Mouse (Mus musculus): ENCODE measurements around the gene Tm4sf5. TPM values are rescaled to one million over a fixed set of nuclear protein-coding genes. Genes with fewer than 3 reads are reported as not detected.
"Not testable (repeated sequence)": the region's sequence is repeated elsewhere in the genome, so short reads cannot be mapped to it uniquely, and the experiment has no call there.

The Tm4sf5 gene
- polyA plus RNA-seq, 1 experiment from 2014 or later, result 65.0 TPM

DNA sequence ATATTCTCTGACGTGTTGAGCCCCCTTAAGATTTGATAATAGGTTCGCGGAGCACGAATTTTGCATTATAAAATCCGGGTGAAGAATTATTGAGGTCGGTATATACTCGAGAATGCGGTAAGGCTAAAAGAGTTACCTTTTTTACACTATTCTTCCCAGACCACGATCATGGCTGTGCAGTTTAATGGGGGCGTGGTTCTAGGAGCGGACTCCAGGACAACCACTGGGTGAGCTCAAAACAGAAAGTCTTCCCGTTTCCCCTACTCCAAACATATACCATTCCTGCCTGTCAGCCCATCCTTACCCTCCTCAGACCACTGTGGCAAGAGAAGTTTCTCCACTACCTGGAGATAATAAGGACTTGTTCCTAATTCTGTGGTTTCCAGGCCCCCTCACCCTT, 20.7 kb downstream of the Tm4sf5 start:
- ATAC-seq (ENCODE audit: insufficient read depth, low FRiP score, low read depth), result no peak
- Histone ChIP-seq H3K4me2 (peak overlapping the region; percentile 74), H3K4me1 (peaks cover 11% of the 10 kb centered on the region), H3K9me3 (no peaks in the 10 kb centered on the region), H3K27ac (no peak overlapping the region), H3K4me3 (replicated peaks) (peak overlapping the region; percentile 75), H3K9ac (peak overlapping the region; percentile 56; the same call in 1 of the 2 replicates), H3K27me3 (replicated peaks) (no peaks in the 10 kb centered on the region), H3K36me3 (peaks cover 22% of the 10 kb centered on the region)
- WGBS, result 4% methylated on average over 12 of the region's 12 CpGs

DNA sequence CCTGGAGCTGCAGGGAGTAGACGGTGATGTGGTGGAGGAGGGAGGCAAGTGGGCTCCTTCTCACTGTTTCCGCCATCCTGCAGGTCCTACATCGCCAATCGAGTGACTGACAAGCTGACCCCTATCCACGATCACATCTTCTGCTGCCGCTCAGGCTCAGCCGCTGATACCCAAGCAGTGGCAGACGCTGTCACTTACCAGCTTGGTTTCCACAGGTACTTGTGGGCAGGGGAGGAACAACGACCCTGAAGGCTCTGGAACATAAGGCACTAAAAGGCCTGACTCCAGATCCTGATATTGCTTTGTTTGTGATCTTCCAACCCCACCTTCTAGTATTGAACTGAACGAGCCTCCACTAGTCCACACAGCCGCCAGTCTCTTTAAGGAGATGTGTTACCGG, 21.2 kb downstream of the Tm4sf5 start:
- H3K27ac ChIP-seq, result no peak overlapping the region
- H3K4me3 ChIP-seq (replicated peaks), result peak overlapping the region; percentile 75
- no peaks in the 10 kb centered on the region for H3K9me3 ChIP-seq
- no peak for ATAC-seq (ENCODE audit: insufficient read depth, low FRiP score, low read depth)
- peaks cover 22% of the 10 kb centered on the region for H3K36me3 ChIP-seq
- 83% methylated on average over 12 of the region's 12 CpGs for WGBS
- peak overlapping the region; percentile 74 for H3K4me2 ChIP-seq
- no peaks in the 10 kb centered on the region for H3K27me3 ChIP-seq (replicated peaks)
- H3K4me1 ChIP-seq, result peaks cover 11% of the 10 kb centered on the region
- H3K9ac ChIP-seq, result peak overlapping the region; percentile 56; the same call in 1 of the 2 replicates

DNA sequence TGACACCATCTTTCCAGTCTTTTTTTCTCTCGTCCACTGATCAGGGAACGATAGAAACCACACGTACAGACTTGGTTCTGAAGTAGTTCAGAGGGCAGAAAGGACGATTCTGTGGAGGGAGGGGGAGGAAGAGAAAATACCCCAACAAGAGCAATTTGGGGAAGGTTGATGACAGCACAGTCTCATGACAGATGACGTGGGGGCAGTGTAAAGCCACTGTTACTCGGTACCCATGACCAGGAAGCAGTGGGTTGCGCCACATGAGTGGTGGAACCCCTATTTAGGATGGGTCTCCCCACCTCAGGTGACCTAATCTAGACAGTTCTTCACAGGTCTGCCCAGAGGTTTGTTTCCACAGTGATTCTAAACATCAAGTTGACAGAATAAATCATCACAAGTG, 23.6 kb downstream of the Tm4sf5 start:
- H3K4me3 ChIP-seq (replicated peaks), result no peak overlapping the region
- no peak for ATAC-seq (ENCODE audit: insufficient read depth, low FRiP score, low read depth)
- no peaks in the 10 kb centered on the region for H3K9me3 ChIP-seq
- H3K9ac ChIP-seq, result no peak overlapping the region
- H3K36me3 ChIP-seq, result peaks cover 22% of the 10 kb centered on the region
- H3K4me1 ChIP-seq, result peaks cover 11% of the 10 kb centered on the region
- WGBS, result 82% methylated on average over 7 of the region's 7 CpGs
- H3K27ac ChIP-seq, result no peak overlapping the region
- H3K27me3 ChIP-seq (replicated peaks), result no peaks in the 10 kb centered on the region
- H3K4me2 ChIP-seq, result no peak overlapping the region

GRCm38 (mm10) chr11:70531065-70531464, 26.0 kb downstream of the Tm4sf5 start:
- H3K36me3 ChIP-seq, result peaks cover 22% of the 10 kb centered on the region
- not testable (repeated sequence) for H3K27ac ChIP-seq; ATAC-seq (ENCODE audit: insufficient read depth, low FRiP score, low read depth); H3K27me3 ChIP-seq (replicated peaks); H3K4me2 ChIP-seq; H3K9ac ChIP-seq; H3K4me1 ChIP-seq; H3K9me3 ChIP-seq; H3K4me3 ChIP-seq (replicated peaks)
- 70% methylated on average over 2 of the region's 2 CpGs for WGBS

- no peaks in the 10 kb centered on the region for H3K9me3 ChIP-seq
- peaks cover 7% of the 10 kb centered on the region for H3K36me3 ChIP-seq
- 80% methylated on average over 6 of the region's 6 CpGs for WGBS
- H3K4me1 ChIP-seq, result no peaks in the 10 kb centered on the region
- no peak within 1 kb of the TSS for H3K9ac ChIP-seq
- no peak within 1 kb of the TSS for H3K27ac ChIP-seq
- no peak for ATAC-seq (ENCODE audit: insufficient read depth, low FRiP score, low read depth)
- H3K27me3 ChIP-seq (replicated peaks), result no peaks in the 10 kb centered on the region
- no peak within 1 kb of the TSS for H3K4me3 ChIP-seq (replicated peaks)
- no peak within 1 kb of the TSS for H3K4me2 ChIP-seq
Observed at GRCm38 (mm10) chr11:70532839-70533238, 27.8 kb downstream of the Tm4sf5 start, which contains the start of gene Gm40193. Gene Gm40193 (minus strand): TSS chr11:70532939.

DNA sequence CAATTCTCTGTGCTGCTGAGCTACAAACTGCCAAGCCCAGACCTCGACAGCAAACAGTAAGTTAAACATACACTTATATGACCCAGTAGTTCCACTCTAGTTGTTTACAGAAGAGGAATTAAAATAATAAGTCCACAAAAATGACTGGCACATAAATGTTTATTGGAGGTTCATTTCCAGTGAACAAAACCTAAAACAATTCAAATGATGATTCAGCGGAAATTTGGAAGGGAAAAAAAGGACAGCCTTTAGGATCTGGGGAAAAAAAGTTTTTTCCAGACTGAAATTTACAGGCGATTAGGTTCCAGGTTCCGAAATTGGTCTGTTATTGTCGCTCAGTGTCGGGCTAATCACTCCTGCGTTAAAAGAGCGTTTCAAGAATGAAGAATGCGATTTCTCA, 34.4 kb downstream of the Tm4sf5 start:
- Histone ChIP-seq H3K9me3 (no peaks in the 10 kb centered on the region), H3K4me3 (replicated peaks) (peak overlapping the region; percentile 60), H3K4me2 (peak overlapping the region; percentile 72), H3K36me3 (no peaks in the 10 kb centered on the region), H3K27me3 (replicated peaks) (no peaks in the 10 kb centered on the region), H3K9ac (peak overlapping the region; percentile 55; the same call in 1 of the 2 replicates), H3K27ac (peak overlapping the region; percentile 74; the same call in 1 of the 2 replicates), H3K4me1 (peaks cover 9% of the 10 kb centered on the region; the same call in 1 of the 2 replicates)
- ATAC-seq (ENCODE audit: insufficient read depth, low FRiP score, low read depth), result no peak
- 13% methylated on average over 9 of the region's 9 CpGs for WGBS

- peak; percentile 97 for ATAC-seq (ENCODE audit: insufficient read depth, low FRiP score, low read depth)
- no peaks in the 10 kb centered on the region for H3K27me3 ChIP-seq (replicated peaks)
- H3K27ac ChIP-seq, result peak within 1 kb of the TSS; percentile 74
- H3K36me3 ChIP-seq, result no peaks in the 10 kb centered on the region
- no peaks in the 10 kb centered on the region for H3K9me3 ChIP-seq
- under 1% methylated on average over 65 of the region's 65 CpGs for WGBS
- peak within 1 kb of the TSS; percentile 72 for H3K4me2 ChIP-seq
- H3K9ac ChIP-seq, result peak within 1 kb of the TSS; percentile 55; the same call in 1 of the 2 replicates
- peak within 1 kb of the TSS; percentile 60 for H3K4me3 ChIP-seq (replicated peaks)
- peaks cover 9% of the 10 kb centered on the region; the same call in 1 of the 2 replicates for H3K4me1 ChIP-seq
Observed at GRCm38 (mm10) chr11:70539877-70540587, 35.0 kb downstream of the Tm4sf5 start, which contains the start of gene Pld2. Gene Pld2 (plus strand): TSS chr11:70540064.

GRCm38 (mm10) chr11:70540928-70541327, 35.9 kb downstream of the Tm4sf5 start:
- no peak overlapping the region for H3K9ac ChIP-seq
- H3K4me3 ChIP-seq (replicated peaks), result peak overlapping the region; percentile 60
- no peaks in the 10 kb centered on the region for H3K9me3 ChIP-seq
- H3K4me1 ChIP-seq, result peaks cover 9% of the 10 kb centered on the region; the same call in 1 of the 2 replicates
- no peaks in the 10 kb centered on the region for H3K36me3 ChIP-seq
- peak overlapping the region; percentile 72 for H3K4me2 ChIP-seq
- no peak overlapping the region for H3K27ac ChIP-seq
- H3K27me3 ChIP-seq (replicated peaks), result no peaks in the 10 kb centered on the region
- WGBS, result 86% methylated on average over 7 of the region's 7 CpGs
- no peak for ATAC-seq (ENCODE audit: insufficient read depth, low FRiP score, low read depth)

- Histone ChIP-seq H3K9ac (no peak overlapping the region), H3K27ac (no peak overlapping the region), H3K9me3 (no peaks in the 10 kb centered on the region), H3K4me3 (replicated peaks) (0 out of 2 replicates have a peak overlapping the region, but pooled peaks have one; percentile 60), H3K4me2 (peak overlapping the region; percentile 72; the same call in 1 of the 2 replicates), H3K4me1 (peaks cover 9% of the 10 kb centered on the region; the same call in 1 of the 2 replicates), H3K36me3 (no peaks in the 10 kb centered on the region), H3K27me3 (replicated peaks) (no peaks in the 10 kb centered on the region)
- 70% methylated on average over 5 of the region's 5 CpGs for WGBS
- no peak for ATAC-seq (ENCODE audit: insufficient read depth, low FRiP score, low read depth)
Observed at GRCm38 (mm10) chr11:70541415-70541814, 36.4 kb downstream of the Tm4sf5 start.

DNA sequence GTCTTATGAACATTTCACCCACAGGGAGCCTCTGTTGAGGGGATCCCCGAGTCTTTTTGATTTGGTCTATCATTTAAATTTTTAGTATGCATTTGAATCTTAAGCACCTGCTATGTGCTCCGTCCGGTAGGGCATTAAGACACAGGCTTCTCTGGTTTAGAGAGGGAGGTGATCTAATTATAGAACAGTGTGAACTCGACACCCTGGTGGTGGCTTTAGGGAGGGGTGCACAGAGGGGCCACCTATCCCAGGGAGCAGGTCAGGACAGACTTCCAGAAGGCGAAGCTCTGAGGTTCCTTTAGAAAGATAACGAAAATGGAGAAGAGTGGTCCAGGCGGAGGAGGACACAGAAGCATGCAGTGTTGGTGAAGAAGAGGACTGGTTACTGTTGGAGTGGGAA, 39.5 kb downstream of the Tm4sf5 start:
- H3K9ac ChIP-seq, result no peak overlapping the region
- H3K36me3 ChIP-seq, result no peaks in the 10 kb centered on the region
- no peaks in the 10 kb centered on the region for H3K9me3 ChIP-seq
- H3K27me3 ChIP-seq (replicated peaks), result no peaks in the 10 kb centered on the region
- peaks cover 7% of the 10 kb centered on the region; the same call in 1 of the 2 replicates for H3K4me1 ChIP-seq
- H3K27ac ChIP-seq, result no peak overlapping the region
- ATAC-seq (ENCODE audit: insufficient read depth, low FRiP score, low read depth), result no peak
- no peak overlapping the region for H3K4me2 ChIP-seq
- 61% methylated on average over 7 of the region's 7 CpGs for WGBS
- H3K4me3 ChIP-seq (replicated peaks), result no peak overlapping the region

DNA sequence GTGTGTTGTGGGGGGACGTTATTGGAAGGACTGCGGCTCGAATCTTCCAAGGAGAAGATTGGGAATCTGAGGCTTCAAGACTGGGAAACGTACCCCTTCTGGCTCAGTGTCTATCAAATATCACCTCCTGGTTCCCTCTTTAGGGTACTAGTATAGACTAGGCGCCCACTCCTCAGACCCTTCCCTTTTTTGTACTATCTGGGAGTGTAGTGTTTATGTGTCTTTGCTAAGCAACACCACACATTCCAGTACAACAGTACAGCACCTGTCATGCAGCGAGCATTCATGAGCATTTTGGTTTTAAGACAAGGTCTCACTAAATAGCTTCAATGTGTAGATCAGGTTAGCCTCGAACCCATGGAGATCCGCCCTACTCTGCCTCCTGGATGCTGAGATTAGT, 46.5 kb downstream of the Tm4sf5 start:
- H3K36me3 ChIP-seq, result 0 out of 2 replicates have a peak, but pooled peaks cover 4% of the 10 kb centered on the region

GRCm38 (mm10) chr11:70553940-70554339, 48.9 kb downstream of the Tm4sf5 start:
- no peak for ATAC-seq (ENCODE audit: insufficient read depth, low FRiP score, low read depth)
- no peak overlapping the region for H3K27ac ChIP-seq
- 0 out of 2 replicates have a peak, but pooled peaks cover 4% of the 10 kb centered on the region for H3K36me3 ChIP-seq

More for the DNA sequence above, 46.5 kb downstream of the Tm4sf5 start:
- ATAC-seq (ENCODE audit: insufficient read depth, low FRiP score, low read depth), result no peak
- Histone ChIP-seq H3K4me2 (no peak overlapping the region), H3K27ac (no peak overlapping the region), H3K4me1 (no peaks in the 10 kb centered on the region), H3K9ac (no peak overlapping the region), H3K4me3 (replicated peaks) (no peak overlapping the region), H3K27me3 (replicated peaks) (no peaks in the 10 kb centered on the region), H3K9me3 (no peaks in the 10 kb centered on the region)
- WGBS, result 85% methylated on average over 8 of the region's 8 CpGs

More at GRCm38 (mm10) chr11:70553940-70554339, 48.9 kb downstream of the Tm4sf5 start:
- Histone ChIP-seq H3K4me1 (no peaks in the 10 kb centered on the region), H3K4me2 (no peak overlapping the region), H3K27me3 (replicated peaks) (no peaks in the 10 kb centered on the region), H3K9ac (no peak overlapping the region), H3K9me3 (no peaks in the 10 kb centered on the region), H3K4me3 (replicated peaks) (no peak overlapping the region)
- WGBS, result 22% methylated on average over 7 of the region's 7 CpGs

All from stomach, embryonic 15.5 days (tissue).